Mouse (Mus musculus) c-Kit-positive CD71-negative TER-119-negative erythroid progenitor cells, embryonic 14.5 days (primary cell): ENCODE results near the gene Flnb.

Experiments
- DNase-seq: peaks from one replicate; pipeline ENCODE4 v3.0.0-alpha.2; 2013; ENCODE audit warnings: low read depth

The Flnb gene

GRCm38 (mm10) chr14:7817770-7818462 is at the start of gene Flnb:
Gene Flnb (plus strand): TSS chr14:7817957.
- peak; percentile 93 for DNase-seq

GRCm38 (mm10) chr14:7773714-7774389 is 43.9 kb upstream of the Flnb start:
- DNase-seq, result no peak

- no peak for DNase-seq
These were observed 31.7 kb upstream of the Flnb start for GRCm38 (mm10) chr14:7786073-7786472.

- no peak for DNase-seq
These were observed 28.3 kb upstream of the Flnb start for GRCm38 (mm10) chr14:7789266-7790030.

GRCm38 (mm10) chr14:7791061-7791531 is 26.7 kb upstream of the Flnb start:
- no peak for DNase-seq

GRCm38 (mm10) chr14:7791532-7792159 is 26.1 kb upstream of the Flnb start, which contains the start of gene Gm26661:
Gene Gm26661 (plus strand): TSS chr14:7791587.
- no peak for DNase-seq

- no peak for DNase-seq
These were observed 21.8 kb upstream of the Flnb start for GRCm38 (mm10) chr14:7795961-7796360.

- DNase-seq, result no peak
These were observed 17.1 kb upstream of the Flnb start for GRCm38 (mm10) chr14:7800611-7801010.

GRCm38 (mm10) chr14:7801831-7802230 is 15.9 kb upstream of the Flnb start:
- no peak for DNase-seq

GRCm38 (mm10) chr14:7803874-7804557 is 13.7 kb upstream of the Flnb start:
- DNase-seq, result no peak

- no peak for DNase-seq
These were observed 13.2 kb upstream of the Flnb start for GRCm38 (mm10) chr14:7804558-7804905.

- DNase-seq, result no peak
These were observed 10.0 kb upstream of the Flnb start for GRCm38 (mm10) chr14:7807711-7808110.

GRCm38 (mm10) chr14:7808501-7808981 is 9.2 kb upstream of the Flnb start:
- no peak for DNase-seq

- DNase-seq, result no peak
These were observed 8.5 kb upstream of the Flnb start for GRCm38 (mm10) chr14:7809043-7809955.

- DNase-seq, result peak; percentile 14
These were observed 835 bp downstream of the Flnb start for GRCm38 (mm10) chr14:7818463-7819121.

- DNase-seq, result no peak
These were observed 1.7 kb downstream of the Flnb start for GRCm38 (mm10) chr14:7819446-7819845.

GRCm38 (mm10) chr14:7821341-7821740 is 3.6 kb downstream of the Flnb start:
- no peak for DNase-seq

GRCm38 (mm10) chr14:7822693-7823092 is 4.9 kb downstream of the Flnb start:
- DNase-seq, result no peak

GRCm38 (mm10) chr14:7824651-7825268 is 7.0 kb downstream of the Flnb start:
- DNase-seq, result no peak
